Mouse (Mus musculus): Measurements from ENCODE around the gene Anks3. TPM values are rescaled to one million over a fixed set of nuclear protein-coding genes. Genes with fewer than 3 reads are reported as not detected.
A peak's percentile ranks its signal among the peaks of the same experiment; 100 is the strongest.

Gene Anks3
- polyA plus RNA-seq, 1 experiment from 2014 or later = 43.4 TPM

GRCm38 (mm10) chr16:4912074-4912648 is 51.8 kb downstream of the Anks3 start:
- TF ChIP-seq EP300 (IDR thresholded peaks at IDR 0.05) = no peak
- no peak for TF ChIP-seq CTCF (IDR thresholded peaks at IDR 0.05)
- 74% methylated on average over 10 of the region's 10 CpGs for WGBS
- Histone ChIP-seq H3K9me3 (ENCODE audit: low read length) (no peaks in the 10 kb centered on the region), H3K27ac (ENCODE audit: low read length) (peak overlapping the region; percentile 93), H3K4me1 (ENCODE audit: insufficient read depth, low read depth, low read length) (peaks cover 16% of the 10 kb centered on the region), H3K4me2 (replicated peaks; ENCODE audit: low read depth, low read length) (no peak overlapping the region), H3K36me3 (ENCODE audit: insufficient read depth, low read length) (peaks cover 34% of the 10 kb centered on the region), H3K27me3 (replicated peaks; ENCODE audit: insufficient read depth, low read length) (no peaks in the 10 kb centered on the region), H3K4me3 (ENCODE audit: low read depth, low read length) (no peak overlapping the region), H3K9ac (replicated peaks; ENCODE audit: low read depth) (no peak overlapping the region)
- DNase-seq (ENCODE audit: low spot score) (no peak), ATAC-seq (no peak)

- ATAC-seq (no peak), DNase-seq (ENCODE audit: low spot score) (no peak)
- Histone ChIP-seq H3K27ac (ENCODE audit: low read length) (no peak overlapping the region), H3K4me2 (replicated peaks; ENCODE audit: low read depth, low read length) (no peak overlapping the region), H3K9me3 (ENCODE audit: low read length) (no peaks in the 10 kb centered on the region), H3K9ac (replicated peaks; ENCODE audit: low read depth) (no peak overlapping the region), H3K4me1 (ENCODE audit: insufficient read depth, low read depth, low read length) (peaks cover 16% of the 10 kb centered on the region), H3K36me3 (ENCODE audit: insufficient read depth, low read length) (peaks cover 22% of the 10 kb centered on the region), H3K27me3 (replicated peaks; ENCODE audit: insufficient read depth, low read length) (no peaks in the 10 kb centered on the region), H3K4me3 (ENCODE audit: low read depth, low read length) (no peak overlapping the region)
- WGBS = 94% methylated on average over 8 of the region's 8 CpGs
- no peak for TF ChIP-seq CTCF (IDR thresholded peaks at IDR 0.05)
- TF ChIP-seq EP300 (IDR thresholded peaks at IDR 0.05) = no peak
Observed at GRCm38 (mm10) chr16:4910758-4911157, 53.2 kb downstream of the Anks3 start.

DNA sequence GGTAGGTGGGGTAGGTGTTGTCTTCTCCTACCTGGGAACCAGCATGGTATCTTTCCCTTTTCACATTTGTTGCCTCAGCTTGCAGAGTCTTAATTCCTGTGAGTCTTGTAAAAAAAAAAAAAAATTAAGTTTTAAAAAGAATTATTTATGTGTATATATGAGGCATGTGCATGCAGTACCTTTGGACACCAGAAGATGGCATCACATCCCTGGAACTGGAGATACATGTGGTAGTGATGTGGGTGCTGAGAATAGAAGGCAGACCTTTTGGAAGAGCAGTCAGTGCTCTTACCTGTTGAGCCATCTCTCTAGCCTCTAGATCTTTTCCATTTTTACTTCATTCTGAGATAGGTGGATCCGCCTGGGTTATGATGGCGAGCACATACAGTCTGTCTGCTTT is 54.3 kb downstream of the Anks3 start:
- no peak for ATAC-seq
- 96% methylated on average over 2 of the region's 2 CpGs for WGBS

DNA sequence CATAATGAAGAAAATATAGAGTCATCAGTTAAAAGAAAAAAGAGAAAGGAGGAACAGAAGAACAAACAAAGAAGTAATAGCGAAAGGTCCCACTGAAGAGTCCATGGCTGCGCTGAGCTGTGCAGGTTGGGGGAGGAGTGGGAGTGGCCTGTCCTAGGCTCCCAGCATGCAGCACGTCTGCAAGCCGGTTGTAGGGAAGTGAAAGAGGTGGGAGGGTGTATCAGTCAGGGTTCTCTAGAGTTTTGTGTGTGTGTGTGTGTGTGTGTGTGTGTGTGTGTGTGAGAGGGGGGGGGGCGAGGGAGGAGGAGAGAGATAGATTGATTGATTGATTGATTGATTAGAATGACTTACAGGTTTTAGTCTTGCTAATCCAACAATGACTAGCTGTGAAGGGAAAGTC is 56.0 kb downstream of the Anks3 start:
- peak; percentile 57 for DNase-seq (ENCODE audit: low spot score)
- TF ChIP-seq CTCF (IDR thresholded peaks at IDR 0.05) = no peak
- 51% methylated on average over 5 of the region's 5 CpGs for WGBS
- no peaks in the 10 kb centered on the region for H3K27me3 ChIP-seq (replicated peaks; ENCODE audit: insufficient read depth, low read length)
- ATAC-seq = peak; percentile 40; the same call in 1 of the 2 replicates
- H3K4me2 ChIP-seq (replicated peaks; ENCODE audit: low read depth, low read length) = no peak overlapping the region
- no peak overlapping the region for H3K4me3 ChIP-seq (ENCODE audit: low read depth, low read length)
- 0 out of 2 replicates have a peak overlapping the region, but pooled peaks have one; percentile 14 for H3K27ac ChIP-seq (ENCODE audit: low read length)
- no peaks in the 10 kb centered on the region for H3K9me3 ChIP-seq (ENCODE audit: low read length)
- no peak overlapping the region for H3K9ac ChIP-seq (replicated peaks; ENCODE audit: low read depth)
- 0 out of 2 replicates have a peak, but pooled peaks cover 9% of the 10 kb centered on the region for H3K4me1 ChIP-seq (ENCODE audit: insufficient read depth, low read depth, low read length)
- H3K36me3 ChIP-seq (ENCODE audit: insufficient read depth, low read length) = peaks cover 16% of the 10 kb centered on the region

More for the DNA sequence above, 54.3 kb downstream of the Anks3 start:
- Histone ChIP-seq H3K27me3 (replicated peaks; ENCODE audit: insufficient read depth, low read length) (no peaks in the 10 kb centered on the region), H3K27ac (ENCODE audit: low read length) (no peak overlapping the region), H3K4me2 (replicated peaks; ENCODE audit: low read depth, low read length) (no peak overlapping the region), H3K9ac (replicated peaks; ENCODE audit: low read depth) (no peak overlapping the region), H3K4me1 (ENCODE audit: insufficient read depth, low read depth, low read length) (peaks cover 16% of the 10 kb centered on the region), H3K4me3 (ENCODE audit: low read depth, low read length) (no peak overlapping the region), H3K36me3 (ENCODE audit: insufficient read depth, low read length) (peaks cover 16% of the 10 kb centered on the region), H3K9me3 (ENCODE audit: low read length) (no peaks in the 10 kb centered on the region)
- TF ChIP-seq CTCF (IDR thresholded peaks at IDR 0.05) (peak; percentile 64), EP300 (IDR thresholded peaks at IDR 0.05) (no peak)
- no peak for DNase-seq (ENCODE audit: low spot score)

GRCm38 (mm10) chr16:4907386-4907785 is 56.6 kb downstream of the Anks3 start:
- ATAC-seq (0 out of 2 replicates have a peak, but pooled peaks have one; percentile 6), DNase-seq (ENCODE audit: low spot score) (no peak)
- WGBS = 46% methylated on average over 2 of the region's 2 CpGs
- Histone ChIP-seq H3K4me1 (ENCODE audit: insufficient read depth, low read depth, low read length) (0 out of 2 replicates have a peak, but pooled peaks cover 4% of the 10 kb centered on the region), H3K9ac (replicated peaks; ENCODE audit: low read depth) (no peak overlapping the region), H3K4me2 (replicated peaks; ENCODE audit: low read depth, low read length) (no peak overlapping the region), H3K27ac (ENCODE audit: low read length) (no peak overlapping the region; the same call in 1 of the 2 replicates), H3K4me3 (ENCODE audit: low read depth, low read length) (no peak overlapping the region), H3K27me3 (replicated peaks; ENCODE audit: insufficient read depth, low read length) (no peaks in the 10 kb centered on the region), H3K36me3 (ENCODE audit: insufficient read depth, low read length) (peaks cover 16% of the 10 kb centered on the region), H3K9me3 (ENCODE audit: low read length) (no peaks in the 10 kb centered on the region)
- no peak for TF ChIP-seq EP300 (IDR thresholded peaks at IDR 0.05)
- no peak for TF ChIP-seq CTCF (IDR thresholded peaks at IDR 0.05)

DNA sequence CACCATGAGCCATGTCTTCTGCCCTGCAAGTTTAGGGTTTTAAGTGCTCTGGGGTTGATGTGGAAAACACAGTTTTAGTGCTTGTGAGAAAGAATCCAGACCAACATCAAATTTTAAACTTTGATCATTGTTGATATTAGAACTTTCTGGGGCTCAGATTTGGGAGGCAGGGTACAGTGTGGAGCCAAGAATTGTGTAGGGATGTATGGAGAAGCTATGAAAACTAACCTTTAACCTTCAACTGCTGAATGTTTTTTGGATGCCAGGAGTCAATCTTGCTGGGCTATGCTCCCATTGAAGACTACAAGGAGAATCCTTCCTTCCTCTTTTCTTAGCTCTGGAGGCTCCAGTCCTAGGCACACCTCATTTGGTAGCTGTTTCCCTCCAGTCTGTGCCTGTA is 57.4 kb downstream of the Anks3 start:
- Histone ChIP-seq H3K4me2 (replicated peaks; ENCODE audit: low read depth, low read length) (no peak overlapping the region), H3K4me3 (ENCODE audit: low read depth, low read length) (no peak overlapping the region), H3K27me3 (replicated peaks; ENCODE audit: insufficient read depth, low read length) (no peaks in the 10 kb centered on the region), H3K4me1 (ENCODE audit: insufficient read depth, low read depth, low read length) (0 out of 2 replicates have a peak, but pooled peaks cover 3% of the 10 kb centered on the region), H3K27ac (ENCODE audit: low read length) (no peak overlapping the region), H3K36me3 (ENCODE audit: insufficient read depth, low read length) (peaks cover 12% of the 10 kb centered on the region), H3K9me3 (ENCODE audit: low read length) (no peaks in the 10 kb centered on the region), H3K9ac (replicated peaks; ENCODE audit: low read depth) (no peak overlapping the region)
- TF ChIP-seq EP300 (IDR thresholded peaks at IDR 0.05) = no peak
- no peak for TF ChIP-seq CTCF (IDR thresholded peaks at IDR 0.05)
- ATAC-seq = peak; percentile 8; the same call in 1 of the 2 replicates
- DNase-seq (ENCODE audit: low spot score) = no peak
